ENCODE assay signal across 13 mouse cellular contexts in the genomic region with DNA sequence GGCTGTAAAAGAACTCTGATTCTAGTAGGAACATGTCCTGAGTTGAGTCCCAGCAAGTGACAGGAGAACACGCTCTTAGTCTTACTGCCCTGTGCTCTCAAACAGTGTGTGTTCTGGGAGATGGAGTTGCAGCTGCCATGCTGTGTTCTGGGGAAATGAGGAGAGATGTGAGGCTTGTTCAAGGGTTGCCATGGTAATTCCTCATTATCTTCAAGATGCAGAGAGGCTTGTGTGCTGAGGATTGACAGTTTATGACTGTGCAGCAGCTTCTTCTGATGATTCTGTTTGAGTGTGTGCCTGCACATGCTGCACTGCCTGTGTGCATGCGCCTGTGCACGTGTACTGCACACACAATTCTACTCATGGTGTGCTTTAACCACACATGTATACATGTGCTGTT.
DNase-seq lines count a peak whose midpoint lies in the region; ATAC-seq lines count a peak whose summit lies in the region.
"Had no signal": no experiment of that assay in that cellular context is flagged by ENCODE, and none has a peak within 500 bp of the region (broad histone marks: within the 10 kb centered on the region; RNA-seq: fewer than 3 reads in every experiment).

No protein-coding gene starts in this region.

- 9% methylated on average over 3 of the region's 3 CpGs for WGBS in forebrain, embryonic 15.5 days

- peaks cover 13% of the 10 kb centered on the region; the same call in 1 of the 2 replicates for H3K4me1 ChIP-seq in forebrain, embryonic 15.5 days
- H3K4me1 ChIP-seq: heart, embryonic 12.5 days; megakaryocyte, embryonic 14.5 days had no signal

- H3K4me3 ChIP-seq in forebrain, embryonic 15.5 days = no peak overlapping the region
- H3K4me3 ChIP-seq: heart, embryonic 12.5 days; megakaryocyte, embryonic 14.5 days had no signal

- peak; percentile 99 for ATAC-seq in forebrain, embryonic 15.5 days (replicated peaks)

- H3K9ac ChIP-seq in forebrain, embryonic 15.5 days (replicated peaks) = no peak overlapping the region
- H3K9ac ChIP-seq: heart, embryonic 12.5 days had no signal

- peak; percentile 33 for DNase-seq in embryo, embryonic 11 days
- peak; percentile 50 to 59 for DNase-seq in left cerebral cortex, adult 9 months (ENCODE audit: low spot score in 2 of 2)
- DNase-seq in retina, embryonic 14.5 days (ENCODE audit: low spot score) = peak; percentile 54
- DNase-seq in gastrocnemius, postnatal 4 days (ENCODE audit: low spot score in 2 of 2) = no peak
- DNase-seq in gastrocnemius, adult 18-20 months (ENCODE audit: low spot score) = no peak
- DNase-seq in kidney, adult 9 months = no peak
- DNase-seq: thymus, postnatal 36 days had no signal

- H3K27ac ChIP-seq in forebrain, embryonic 15.5 days (replicated peaks) = peak overlapping the region; percentile 80
- H3K27ac ChIP-seq: kidney, postnatal 0 days had no signal

- H3K4me2 ChIP-seq in forebrain, embryonic 15.5 days (replicated peaks) = no peak overlapping the region
- H3K4me2 ChIP-seq: heart, embryonic 12.5 days; liver, embryonic 11.5 days had no signal

- no peaks in the 10 kb centered on the region for H3K27me3 ChIP-seq in forebrain, embryonic 15.5 days
- H3K27me3 ChIP-seq: heart, embryonic 12.5 days; megakaryocyte, embryonic 14.5 days had no signal

- H3K36me3 ChIP-seq in forebrain, embryonic 15.5 days = no peaks in the 10 kb centered on the region
- H3K36me3 ChIP-seq: G1E; heart, embryonic 12.5 days had no signal

- no peaks in the 10 kb centered on the region for H3K9me3 ChIP-seq in forebrain, embryonic 15.5 days
- H3K9me3 ChIP-seq: heart, embryonic 12.5 days had no signal

Comparison
In these comparisons a context has a peak if more than half of its experiments do, and no peak if none do; other contexts are left out.
1. DNase-seq: peak in embryo, embryonic 11 days (single experiment), left cerebral cortex, adult 9 months (2 of 2) and retina, embryonic 14.5 days (single experiment); none in gastrocnemius, postnatal 4 days (0 of 2), gastrocnemius, adult 18-20 months (single experiment) and kidney, adult 9 months (single experiment).